Comparison of ENCODE assay signal across 21 mouse cellular contexts in the genomic region with DNA sequence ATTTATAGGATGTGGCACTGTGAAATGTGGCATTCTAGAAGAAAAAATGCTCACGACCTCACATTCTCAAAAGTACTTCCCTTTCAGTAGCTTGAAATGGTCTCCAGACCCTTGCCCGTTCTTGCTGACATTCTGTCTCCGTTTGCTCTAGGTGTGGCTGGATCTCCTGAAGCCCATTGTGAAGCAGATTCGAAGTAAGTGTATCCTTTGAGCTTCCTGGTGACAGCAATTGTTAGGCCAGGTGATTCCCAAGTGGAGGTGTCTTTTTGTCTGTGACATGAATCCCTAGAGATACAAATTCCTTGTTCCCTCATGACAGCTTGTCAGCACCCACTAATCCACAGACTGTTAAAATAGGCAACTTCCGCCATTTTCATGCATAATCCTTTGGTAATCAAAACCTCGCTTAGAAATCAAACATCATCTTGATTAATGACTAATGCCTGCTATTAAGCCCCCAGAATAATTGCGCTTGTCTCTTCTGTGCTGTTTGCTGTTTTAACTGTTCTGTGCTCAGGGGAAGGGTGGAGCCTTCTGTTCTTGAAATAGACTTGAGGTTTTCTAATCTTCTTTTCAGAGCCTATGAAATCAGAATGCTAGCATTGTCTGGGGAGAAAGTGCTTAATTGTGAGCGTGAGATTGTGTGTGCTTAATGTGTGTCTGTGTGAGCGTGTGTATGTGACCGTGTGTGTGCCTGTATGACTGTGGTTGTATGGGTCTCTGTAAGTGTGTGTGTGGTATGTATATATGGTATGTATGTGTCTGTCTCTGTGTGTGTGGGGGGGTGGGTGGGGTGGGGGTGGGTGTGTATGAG.
DNase-seq lines count a peak whose midpoint lies in the region; ATAC-seq and TF ChIP-seq lines count a peak whose summit lies in the region.
"Had no signal": no experiment of that assay in that cellular context is flagged by ENCODE, and none has a peak within 500 bp of the region (broad histone marks: within the 10 kb centered on the region; RNA-seq: fewer than 3 reads in every experiment).

No protein-coding gene starts in this region.

- H3K36me3 ChIP-seq in hindbrain, embryonic 15.5 days: peaks cover 27% of the 10 kb centered on the region
- peaks cover 22% of the 10 kb centered on the region for H3K36me3 ChIP-seq in hindbrain, embryonic 12.5 days
- H3K36me3 ChIP-seq in ES-E14 (ENCODE audit: control insufficient read depth, insufficient read depth, low read length, poor library complexity, severe bottlenecking): no peaks in the 10 kb centered on the region
- H3K36me3 ChIP-seq in hindbrain, embryonic 16.5 days (ENCODE audit: control insufficient read depth, insufficient read depth, low read length): peaks cover 11% of the 10 kb centered on the region

- H3K27me3 ChIP-seq in hindbrain, embryonic 15.5 days: no peaks in the 10 kb centered on the region
- H3K27me3 ChIP-seq in hindbrain, embryonic 12.5 days: no peaks in the 10 kb centered on the region
- no peaks in the 10 kb centered on the region for H3K27me3 ChIP-seq in hindbrain, embryonic 16.5 days (replicated peaks; ENCODE audit: control insufficient read depth, insufficient read depth, low read length)
- H3K27me3 ChIP-seq: embryonic facial prominence, embryonic 15.5 days; heart, embryonic 15.5 days; limb, embryonic 15.5 days; neural tube, embryonic 12.5 days had no signal

- peak overlapping the region; percentile 48; the same call in 1 of the 2 replicates for H3K27ac ChIP-seq in hindbrain, embryonic 15.5 days (replicated peaks)
- no peak overlapping the region for H3K27ac ChIP-seq in hindbrain, embryonic 12.5 days
- no peak overlapping the region for H3K27ac ChIP-seq in ES-E14 (ENCODE audit: insufficient read depth, low read depth, low read length, poor library complexity, severe bottlenecking)
- H3K27ac ChIP-seq in hindbrain, embryonic 16.5 days (ENCODE audit: low read depth, low read length): no peak overlapping the region; the same call in 1 of the 2 replicates
- H3K27ac ChIP-seq: embryonic facial prominence, embryonic 15.5 days; heart, adult 2 months; heart, embryonic 15.5 days; limb, embryonic 15.5 days; macrophage; neural tube, embryonic 12.5 days; stomach, postnatal 0 days had no signal

- 0 out of 2 replicates have a peak, but pooled peaks have one; percentile 23 for ATAC-seq in hindbrain, embryonic 15.5 days (ENCODE audit: low FRiP score, low read depth)
- no peak for ATAC-seq in hindbrain, embryonic 12.5 days (ENCODE audit: low FRiP score)
- ATAC-seq in hindbrain, embryonic 16.5 days: peak; percentile 57
- ATAC-seq: liver, postnatal 0 days had no signal

- no peaks in the 10 kb centered on the region for H3K9me3 ChIP-seq in hindbrain, embryonic 15.5 days
- H3K9me3 ChIP-seq in hindbrain, embryonic 12.5 days (replicated peaks): no peaks in the 10 kb centered on the region
- no peaks in the 10 kb centered on the region for H3K9me3 ChIP-seq in ES-E14 (ENCODE audit: control insufficient read depth, insufficient read depth, low read depth, low read length)
- no peaks in the 10 kb centered on the region for H3K9me3 ChIP-seq in hindbrain, embryonic 16.5 days (ENCODE audit: control insufficient read depth, low read length)
- H3K9me3 ChIP-seq: embryonic facial prominence, embryonic 15.5 days; heart, embryonic 15.5 days; limb, embryonic 15.5 days; neural tube, embryonic 12.5 days had no signal

- H3K4me3 ChIP-seq in hindbrain, embryonic 15.5 days: no peak overlapping the region
- H3K4me3 ChIP-seq in hindbrain, embryonic 12.5 days: no peak overlapping the region
- H3K4me3 ChIP-seq in ES-E14 (ENCODE audit: insufficient read depth in 1 of 2, low read depth in 1 of 2, low read length in 2 of 2, poor library complexity in 1 of 2, severe bottlenecking in 1 of 2): no peak overlapping the region
- no peak overlapping the region for H3K4me3 ChIP-seq in hindbrain, embryonic 16.5 days (ENCODE audit: low read length)
- H3K4me3 ChIP-seq: embryonic facial prominence, embryonic 15.5 days; heart, adult 2 months; heart, embryonic 15.5 days; limb, embryonic 15.5 days; neural tube, embryonic 12.5 days had no signal

- no peak overlapping the region for H3K4me2 ChIP-seq in hindbrain, embryonic 15.5 days
- H3K4me2 ChIP-seq in hindbrain, embryonic 12.5 days (replicated peaks): no peak overlapping the region
- no peak overlapping the region for H3K4me2 ChIP-seq in hindbrain, embryonic 16.5 days (ENCODE audit: low read length)
- H3K4me2 ChIP-seq: embryonic facial prominence, embryonic 15.5 days; heart, embryonic 15.5 days; limb, embryonic 15.5 days; neural tube, embryonic 12.5 days had no signal

- in situ Hi-C loops in ES-E14 (cut with MboI; ENCODE audit: low sequenced_read_pairs in 2 of 2, unreplicated experiment in 2 of 2): no loop called here

- DNase-seq in ES-E14 (ENCODE audit: low read depth, low spot score): peak; percentile 34
- DNase-seq in brain, adult 2 months (ENCODE audit: low read depth, low spot score): peak; percentile 51
- DNase-seq in ovary, postnatal 36 days (ENCODE audit: low spot score): no peak
- DNase-seq in kidney, postnatal 25 days: no peak
- DNase-seq in lung, adult 18-20 months: no peak
- DNase-seq: adrenal gland, adult 2 months; gastrocnemius, postnatal 14 days; heart, adult 2 months; kidney, adult 2 months; kidney, postnatal 14 days; layer of hippocampus, adult 9-11 months had no signal

- H3K9ac ChIP-seq in hindbrain, embryonic 15.5 days: no peak overlapping the region
- H3K9ac ChIP-seq in hindbrain, embryonic 12.5 days: no peak overlapping the region
- no peak overlapping the region for H3K9ac ChIP-seq in ES-E14 (ENCODE audit: insufficient read depth, low read depth, low read length, poor library complexity, severe bottlenecking)
- H3K9ac ChIP-seq in hindbrain, embryonic 16.5 days (ENCODE audit: low read depth, low read length): no peak overlapping the region
- H3K9ac ChIP-seq: embryonic facial prominence, embryonic 15.5 days; heart, embryonic 15.5 days; limb, embryonic 15.5 days; liver, postnatal 0 days; neural tube, embryonic 12.5 days had no signal

- WGBS in hindbrain, embryonic 15.5 days: 68% methylated on average over 10 of the region's 10 CpGs
- WGBS in hindbrain, embryonic 12.5 days: 81% methylated on average over 10 of the region's 10 CpGs
- 70% methylated on average over 10 of the region's 10 CpGs for WGBS in hindbrain, embryonic 16.5 days

- H3K4me1 ChIP-seq in hindbrain, embryonic 15.5 days (replicated peaks): peaks cover 28% of the 10 kb centered on the region
- peaks cover 8% of the 10 kb centered on the region; the same call in 1 of the 2 replicates for H3K4me1 ChIP-seq in hindbrain, embryonic 12.5 days
- peaks cover 0 to 7% of the 10 kb centered on the region in 2 experiments; a peak in 3 of 4 replicates for H3K4me1 ChIP-seq in ES-E14 (ENCODE audit: control insufficient read depth in 2 of 2, insufficient read depth in 2 of 2, low read length in 2 of 2, poor library complexity in 1 of 2)
- no peaks in the 10 kb centered on the region; the same call in 1 of the 2 replicates for H3K4me1 ChIP-seq in hindbrain, embryonic 16.5 days (ENCODE audit: control insufficient read depth, insufficient read depth, low read depth, low read length)
- H3K4me1 ChIP-seq: neural tube, embryonic 12.5 days had no signal

TF ChIP-seq in ES-E14, 5 proteins besides CTCF, POLR2A, EP300 and RAD21:
- no peak for TF ChIP-seq HCFC1 (IDR thresholded peaks at IDR 0.05; ENCODE audit: borderline replicate concordance, insufficient read depth, low read length)

Comparison
In these comparisons a context has a peak if more than half of its experiments do, and no peak if none do; other contexts are left out.
1. DNase-seq: peak in ES-E14 (single experiment) and brain, adult 2 months (single experiment); none in ovary, postnatal 36 days (single experiment), kidney, postnatal 25 days (0 of 2) and lung, adult 18-20 months (0 of 2).